Mouse (Mus musculus) adrenal gland, adult 8-10 months (tissue): ENCODE results near the gene Serpina10. TPM values are rescaled to one million over a fixed set of nuclear protein-coding genes. Genes with fewer than 3 reads are reported as not detected.
"Not testable (repeated sequence)": the region's sequence is repeated elsewhere in the genome, so short reads cannot be mapped to it uniquely, and the experiment has no call there.

Source experiments
- DNase-seq: peaks from one replicate; pipeline ENCODE4 v3.0.0; 2022
- total RNA-seq, 4 experiments: library from RNA; stranded (reverse); gene quantifications; 2 replicates each; pipeline ENCODE4 v1.2.4; 2022

Serpina10 gene
- total RNA-seq, 4 experiments from 2014 or later, result 0.25 to 0.61 (median 0.27) TPM; not detected in 1

- no peak for DNase-seq
Observed at GRCm38 (mm10) chr12:103615141-103615540, 16.1 kb downstream of the Serpina10 start.

GRCm38 (mm10) chr12:103601839-103602238 is 29.4 kb downstream of the Serpina10 start:
- no peak for DNase-seq

GRCm38 (mm10) chr12:103600364-103600763 is 30.9 kb downstream of the Serpina10 start:
- DNase-seq, result no peak

GRCm38 (mm10) chr12:103598411-103598810 is 32.8 kb downstream of the Serpina10 start:
- no peak for DNase-seq

- DNase-seq, result no peak
Observed at GRCm38 (mm10) chr12:103583771-103584170, 47.5 kb downstream of the Serpina10 start.

GRCm38 (mm10) chr12:103578148-103578547 is 53.1 kb downstream of the Serpina10 start:
- not testable (repeated sequence) for DNase-seq

- DNase-seq, result no peak
Observed at GRCm38 (mm10) chr12:103569690-103570089, 61.6 kb downstream of the Serpina10 start.

GRCm38 (mm10) chr12:103567129-103567528 is 64.1 kb downstream of the Serpina10 start:
- no peak for DNase-seq

GRCm38 (mm10) chr12:103565151-103565550 is 66.1 kb downstream of the Serpina10 start:
- peak; percentile 45 for DNase-seq

Other genes starting within 250 kb of the Serpina10 start
- 1 to 10 TPM; 3.8 to 6.6 (median 4.5) TPM for gene Otub2, start 242.8 kb downstream of the Serpina10 start, total RNA-seq
- gene 9330161L09Rik, start 223.6 kb downstream of the Serpina10 start, total RNA-seq, result 1 to 10 TPM in 3 of 4 experiments, under 1 TPM in 1; 0.99 to 3.4 (median 2.1) TPM
- 100 to 1,000 TPM; 131 to 169 (median 147) TPM for gene Ddx24, start 205.6 kb downstream of the Serpina10 start, total RNA-seq
- gene Ifi27, start 197.2 kb downstream of the Serpina10 start, total RNA-seq, result 1,000 to 10,000 TPM; 1,094 to 1,254 (median 1,159) TPM
- 100 to 1,000 TPM; 264 to 566 (median 340) TPM for gene Ifi27l2a, start 187.8 kb downstream of the Serpina10 start, total RNA-seq
- gene Ifi27l2b, start 174.2 kb downstream of the Serpina10 start, total RNA-seq, result not detected
- gene Ppp4r4, start 99.2 kb downstream of the Serpina10 start, total RNA-seq, result 10 to 100 TPM in 1 of 4 experiments, 1 to 10 TPM in 3; 4.0 to 11.1 (median 7.3) TPM
- gene Serpina6, start 25.8 kb upstream of the Serpina10 start, total RNA-seq, result 10 to 100 TPM in 1 of 4 experiments, 1 to 10 TPM in 1, under 1 TPM in 2; 0.56 to 12.4 (median 4.6) TPM
- under 1 TPM in 1 of 4 experiments, not detected in 3; 0.30 TPM for gene Serpina16, start 44.7 kb upstream of the Serpina10 start, total RNA-seq
- gene Serpina1f, start 64.1 kb upstream of the Serpina10 start, total RNA-seq, result not detected
- 1 to 10 TPM in 2 of 4 experiments, under 1 TPM in 2; 0.25 to 2.4 (median 0.72) TPM for gene Serpina1d, start 142.1 kb upstream of the Serpina10 start, total RNA-seq
- 1 to 10 TPM in 3 of 4 experiments, under 1 TPM in 1; 0.86 to 4.1 (median 1.9) TPM for gene Serpina1b, start 198.9 kb upstream of the Serpina10 start, total RNA-seq
- gene Serpina1a, start 232.1 kb upstream of the Serpina10 start, total RNA-seq, result 1 to 10 TPM in 1 of 4 experiments, under 1 TPM in 2, not detected in 1; 0.56 to 1.4 (median 0.70) TPM